Mouse (Mus musculus): ENCODE results near the gene Ddit4. TPM values are rescaled to one million over a fixed set of nuclear protein-coding genes. Genes with fewer than 3 reads are reported as not detected.
"Not testable (repeated sequence)": the region's sequence is repeated elsewhere in the genome, so short reads cannot be mapped to it uniquely, and the experiment has no call there.

Ddit4 gene
- total RNA-seq (2021) = 100 to 1,000 TPM; 188 to 191 TPM
- long read RNA-seq, experiment 1, transcript Ddit4-201 (3 exons, 1,755 nt) = major isoform, 6 of 15 reads
- long read RNA-seq, experiment 1, partial matches to known transcripts = 0 of 15 reads
- long read RNA-seq, experiment 1, other reads (novel, unspliced or antisense) = 9 of 15 reads
- long read RNA-seq, experiment 2, partial matches to known transcripts = 0 of 8 reads
- long read RNA-seq, experiment 2, other reads (novel, unspliced or antisense) = 4 of 8 reads

DNA sequence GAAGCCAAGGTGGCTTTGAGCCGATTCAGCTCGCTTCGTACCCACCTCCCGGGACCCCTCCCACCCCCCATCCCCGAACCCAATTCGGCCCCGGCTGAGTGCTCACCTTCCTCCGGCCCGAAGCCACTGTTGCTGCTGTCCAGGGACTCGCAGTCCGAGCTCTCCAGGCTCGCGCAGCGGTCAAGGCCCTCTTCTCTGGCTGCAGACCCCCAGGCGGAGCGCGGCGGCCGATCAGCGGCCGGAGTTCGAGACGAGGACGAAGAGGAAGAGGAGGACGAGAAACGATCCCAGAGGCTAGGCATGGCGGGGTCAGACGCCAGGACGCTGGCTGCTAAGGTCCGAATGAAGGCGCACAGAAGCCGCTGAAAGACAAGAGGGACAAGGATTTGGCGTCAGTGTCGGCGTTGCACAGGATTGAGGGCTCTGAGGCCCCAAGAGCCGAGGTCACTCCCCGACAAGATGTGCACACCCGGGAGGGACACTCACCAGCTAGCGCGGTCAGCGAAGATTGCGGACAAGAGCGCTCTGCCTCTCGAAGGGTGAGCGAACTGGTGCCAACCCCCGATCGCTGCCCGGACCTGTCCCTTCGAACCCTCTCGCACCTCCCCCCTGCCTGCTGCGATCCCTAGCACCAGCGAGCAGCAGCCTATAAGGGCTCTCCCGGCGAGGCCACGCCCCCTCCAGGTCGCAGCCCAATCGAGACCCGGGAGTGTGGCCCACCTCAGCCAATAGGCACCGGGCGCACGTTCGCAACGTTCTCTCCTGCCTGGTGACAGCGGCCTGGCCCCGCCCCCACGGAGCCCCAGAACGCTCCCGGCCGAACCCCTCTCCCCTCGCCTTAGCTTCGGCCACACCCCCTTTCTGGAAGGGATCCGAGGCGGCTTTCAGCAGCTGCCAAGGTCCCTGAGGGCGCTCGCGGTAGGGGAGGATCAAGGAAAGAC is at the start of gene Ddit4:
Gene Ddit4 (minus strand): TSS at position 624 of the 941 bp plus-strand sequence.
- DNase-seq = peak; percentile 99 to 100

GRCm38 (mm10) chr10:59999057-59999456 is 47.4 kb upstream of the Ddit4 start:
- intact Hi-C loops (cut with DNase I) = no loop called here
- no peak for DNase-seq

More for the DNA sequence above, at the start of gene Ddit4:
- intact Hi-C loops (cut with DNase I) = loop anchor here (1.0 to 5.0 kb wide), 5 partner anchors 18 to 57 kb away; partner anchors contain the start of gene Anapc16

- peak; percentile 48 to 76 for DNase-seq
- intact Hi-C loops (cut with DNase I) = no loop called here
These were observed 46.0 kb upstream of the Ddit4 start for GRCm38 (mm10) chr10:59997591-59997990.

DNA sequence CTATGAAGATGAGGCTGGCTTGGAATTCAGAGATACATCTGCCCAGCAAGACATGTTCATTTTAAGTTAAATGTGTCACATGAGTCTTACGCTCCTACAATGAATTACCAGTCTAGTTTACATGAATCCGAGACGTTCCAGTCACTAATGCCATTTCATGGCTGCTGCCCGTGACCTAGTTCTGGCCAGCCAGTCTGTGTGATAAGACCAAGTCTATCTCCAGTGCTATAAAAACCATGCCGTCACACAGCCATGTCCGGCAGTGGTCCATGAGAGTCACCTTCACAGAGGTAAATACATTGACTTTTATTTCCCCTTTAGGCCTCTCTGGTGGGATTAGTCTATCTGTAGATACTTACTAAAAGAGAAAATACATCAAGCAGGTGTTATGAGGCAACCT is 44.3 kb upstream of the Ddit4 start:
- intact Hi-C loops (cut with DNase I) = no loop called here
- peak in 1 of 2 experiments; percentile 29 for DNase-seq

- DNase-seq; intact Hi-C loops (cut with DNase I): not testable (repeated sequence)
These were observed 42.2 kb upstream of the Ddit4 start for GRCm38 (mm10) chr10:59993813-59994212.

- DNase-seq = no peak
- intact Hi-C loops (cut with DNase I) = no loop called here
These were observed 40.4 kb upstream of the Ddit4 start for GRCm38 (mm10) chr10:59992024-59992423.

- no peak for DNase-seq
- intact Hi-C loops (cut with DNase I) = no loop called here
These were observed 39.7 kb upstream of the Ddit4 start for GRCm38 (mm10) chr10:59991262-59991880.

GRCm38 (mm10) chr10:59990393-59990792 is 38.8 kb upstream of the Ddit4 start:
- intact Hi-C loops (cut with DNase I) = no loop called here
- no peak for DNase-seq

DNA sequence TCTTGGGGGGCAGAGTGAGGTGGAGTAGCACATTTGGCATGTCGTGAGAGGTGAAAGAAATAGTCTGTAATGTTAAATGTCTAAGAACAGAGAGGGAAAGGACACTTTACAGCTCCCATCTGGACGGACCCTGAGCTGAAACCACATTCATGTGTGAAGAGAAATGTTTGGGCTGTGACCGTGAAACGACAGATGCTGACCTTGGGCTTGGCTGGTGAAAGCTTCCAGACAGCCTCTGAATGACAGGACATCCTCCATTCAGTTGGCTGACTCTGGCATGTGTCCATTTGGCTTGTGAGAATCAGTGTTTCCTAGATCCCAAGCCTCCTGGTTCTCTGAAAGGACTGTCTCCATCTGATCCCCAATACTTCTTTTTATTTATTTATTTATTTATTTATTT is 36.4 kb upstream of the Ddit4 start:
- intact Hi-C loops (cut with DNase I) = no loop called here
- DNase-seq = peak; percentile 64 to 73

- intact Hi-C loops (cut with DNase I) = loop anchor here (5.0 kb wide), 1 partner anchor 85 kb away; no protein-coding TSS in a partner anchor
- no peak for DNase-seq
These were observed 30.8 kb upstream of the Ddit4 start for GRCm38 (mm10) chr10:59982379-59982873.

GRCm38 (mm10) chr10:59981792-59982191 is 30.2 kb upstream of the Ddit4 start:
- intact Hi-C loops (cut with DNase I) = loop anchor here (5.0 kb wide), 1 partner anchor 84 kb away; no protein-coding TSS in a partner anchor
- DNase-seq = peak in 1 of 2 experiments; percentile 75

GRCm38 (mm10) chr10:59981336-59981735 is 29.7 kb upstream of the Ddit4 start:
- DNase-seq = no peak
- intact Hi-C loops (cut with DNase I) = loop anchor here (5.0 kb wide), 1 partner anchor 84 kb away; no protein-coding TSS in a partner anchor

GRCm38 (mm10) chr10:59980815-59981244 is 29.2 kb upstream of the Ddit4 start:
- peak; percentile 43 to 55 for DNase-seq
- intact Hi-C loops (cut with DNase I) = loop anchor here (5.0 kb wide), 1 partner anchor 84 kb away; no protein-coding TSS in a partner anchor

DNA sequence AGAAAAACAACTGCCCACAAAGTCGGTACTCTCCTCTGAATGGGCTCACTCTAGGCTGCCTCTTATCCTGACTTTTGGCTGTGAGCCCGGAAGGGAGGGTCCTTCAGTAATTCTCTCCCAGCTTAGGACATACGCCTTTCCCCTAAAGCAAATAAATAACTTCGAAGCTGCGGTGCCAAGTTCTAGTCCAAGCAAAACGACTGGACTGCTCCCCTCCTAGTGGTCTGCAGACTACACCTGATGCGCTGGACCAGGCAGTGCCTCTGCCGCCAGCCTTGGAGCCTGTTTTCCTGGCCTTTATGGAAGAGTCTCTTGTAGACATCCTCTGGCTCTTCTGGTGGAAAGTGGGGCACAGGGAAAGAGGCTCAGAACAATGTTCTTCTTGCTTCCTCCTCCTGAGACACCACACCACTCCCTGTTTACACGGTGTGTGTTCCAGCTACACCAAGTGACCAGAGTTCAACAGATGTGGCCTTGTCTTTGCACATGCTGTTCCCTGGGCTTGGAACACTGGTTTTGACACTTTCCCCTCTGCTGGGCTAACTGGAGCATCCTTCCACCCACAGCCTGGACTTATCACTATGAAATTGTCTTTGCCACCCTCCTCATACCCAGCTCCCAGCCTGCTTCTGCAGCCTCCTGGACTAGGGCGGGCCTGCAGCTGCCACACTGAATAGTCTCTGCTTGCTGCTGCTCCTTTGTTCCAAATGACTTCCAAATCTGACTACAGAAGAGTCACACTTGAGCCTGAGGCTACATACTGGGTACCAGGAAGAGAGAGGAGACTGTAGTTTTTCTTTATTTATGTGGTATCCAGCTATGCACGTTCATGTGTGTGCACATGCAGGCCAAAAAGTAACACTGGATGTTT is 27.5 kb upstream of the Ddit4 start:
- DNase-seq = peak; percentile 89
- intact Hi-C loops (cut with DNase I) = no loop called here

GRCm38 (mm10) chr10:59978401-59978800 is 26.8 kb upstream of the Ddit4 start:
- DNase-seq = no peak
- intact Hi-C loops (cut with DNase I) = no loop called here

- peak in 1 of 2 experiments; percentile 40 for DNase-seq
- intact Hi-C loops (cut with DNase I) = no loop called here
These were observed 26.2 kb upstream of the Ddit4 start for GRCm38 (mm10) chr10:59977715-59978343.

DNA sequence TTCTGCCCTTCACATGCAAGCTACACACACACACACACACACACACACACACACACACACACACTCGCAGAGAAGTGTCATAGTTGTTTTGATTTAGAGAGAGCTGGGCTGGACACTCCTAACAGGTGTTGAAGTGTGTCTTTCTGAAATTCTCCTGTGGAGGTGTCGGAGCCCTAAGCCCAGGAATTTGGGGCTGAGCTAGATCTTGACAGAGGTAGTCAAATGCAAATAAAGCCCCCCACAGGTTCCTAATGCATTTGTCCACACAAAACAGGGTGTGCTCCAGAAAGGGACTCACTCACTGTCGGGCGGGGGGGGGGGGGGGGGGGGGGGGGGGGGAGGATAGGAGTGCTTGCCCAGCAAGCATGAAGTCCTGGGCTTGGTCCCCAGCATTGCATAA is 25.5 kb upstream of the Ddit4 start:
- intact Hi-C loops (cut with DNase I) = no loop called here
- no peak for DNase-seq

DNA sequence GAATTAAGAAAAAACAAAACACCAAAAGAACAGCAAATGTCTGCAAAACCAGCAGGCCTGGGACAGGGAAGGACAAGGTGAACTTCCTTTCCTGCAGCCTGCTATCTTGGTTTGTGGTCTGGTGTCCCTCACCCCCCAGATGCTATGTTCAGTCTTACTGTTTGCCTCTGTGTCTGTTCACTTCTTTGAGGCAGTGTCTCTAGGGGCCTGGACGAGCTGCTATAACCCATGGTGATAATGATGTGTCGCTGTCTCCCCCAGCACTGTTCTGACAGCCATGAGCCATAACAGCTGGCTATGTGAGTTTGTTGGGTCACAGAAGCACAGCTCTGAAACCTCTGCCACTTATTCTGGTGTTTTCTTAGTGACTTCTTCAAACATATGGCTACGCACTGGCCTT is 23.2 kb upstream of the Ddit4 start:
- intact Hi-C loops (cut with DNase I) = loop anchor here (1.0 kb wide), 1 partner anchor 23 kb away; the partner anchor contains the start of gene Ddit4
- peak; percentile 59 to 68 for DNase-seq

GRCm38 (mm10) chr10:59974191-59974664 is 22.6 kb upstream of the Ddit4 start:
- DNase-seq = peak; percentile 75 to 80
- intact Hi-C loops (cut with DNase I) = loop anchor here (1.0 kb wide), 1 partner anchor 23 kb away; the partner anchor contains the start of gene Ddit4
